Mouse (Mus musculus): ENCODE results near the gene Igtp. TPM values are rescaled to one million over a fixed set of nuclear protein-coding genes. Genes with fewer than 3 reads are reported as not detected.

Gene Igtp
- polyA plus RNA-seq, 1 experiment from 2014 or later, result 2.2 TPM

DNA sequence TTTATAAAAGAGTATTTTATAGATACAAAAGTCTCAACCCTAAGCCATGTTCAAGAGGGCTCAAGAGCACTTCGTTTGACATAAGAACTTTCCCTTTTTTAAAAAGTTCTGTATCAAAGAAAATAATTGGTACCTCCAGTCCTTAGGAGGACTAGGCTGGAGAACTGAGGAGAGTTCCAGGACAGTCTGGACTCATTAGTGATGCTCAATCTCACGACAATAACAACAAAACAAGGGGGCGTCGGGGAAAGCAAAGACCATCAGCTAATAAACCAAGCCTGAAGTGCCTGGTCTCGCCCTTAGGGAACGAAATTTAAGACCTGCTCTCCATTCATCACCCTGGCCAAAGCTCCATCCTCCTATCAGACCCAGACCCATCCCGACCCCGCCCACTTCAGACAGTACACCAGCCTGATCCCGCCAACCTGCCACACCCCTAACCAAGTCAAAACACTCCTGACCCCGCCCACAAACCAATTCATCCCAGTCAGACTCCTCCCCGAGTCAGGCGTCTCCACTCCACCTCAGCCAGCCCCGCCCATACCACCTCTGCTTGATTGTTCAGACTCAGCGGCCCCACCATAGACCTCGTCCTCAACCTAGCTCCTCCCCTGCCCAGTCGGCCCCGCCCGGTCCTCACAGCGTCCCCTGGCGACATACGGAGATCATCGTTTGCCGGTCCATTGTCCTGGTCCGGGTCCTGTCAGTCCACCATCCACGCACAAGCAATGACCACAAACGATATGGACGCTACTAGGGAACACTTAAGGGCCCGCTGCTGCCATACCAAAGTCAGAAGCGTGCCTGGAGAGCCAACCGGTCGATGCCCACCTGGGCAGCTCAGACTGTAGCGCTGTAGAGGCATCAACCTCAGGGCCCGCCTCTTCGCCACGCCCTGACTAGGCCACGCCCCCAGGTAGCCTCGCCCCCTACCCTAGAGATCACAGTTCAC, 39.8 kb downstream of the Igtp start:
- H3K4me3 ChIP-seq (ENCODE audit: low read depth, low read length), result peak overlapping the region; percentile 39
- H3K9ac ChIP-seq (ENCODE audit: low read length), result peak overlapping the region; percentile 48; the same call in 1 of the 2 replicates
- H3K27me3 ChIP-seq (ENCODE audit: control insufficient read depth, insufficient read depth, low read length), result no peaks in the 10 kb centered on the region
- H3K4me2 ChIP-seq, result peak overlapping the region; percentile 61
- no peaks in the 10 kb centered on the region for H3K9me3 ChIP-seq (ENCODE audit: control insufficient read depth, low read length)
- 1% methylated on average over 37 of the region's 37 CpGs for WGBS
- peak; percentile 95 for DNase-seq (ENCODE audit: low spot score, missing footprints)
- no peaks in the 10 kb centered on the region for H3K4me1 ChIP-seq (ENCODE audit: control insufficient read depth, insufficient read depth, low read length)
- peak; percentile 87 for ATAC-seq (ENCODE audit: low FRiP score)
- no peak overlapping the region for H3K27ac ChIP-seq (ENCODE audit: low read depth, low read length)
- H3K36me3 ChIP-seq (ENCODE audit: control insufficient read depth, insufficient read depth, low read length), result no peaks in the 10 kb centered on the region

- Histone ChIP-seq H3K27me3 (ENCODE audit: control insufficient read depth, insufficient read depth, low read length) (no peaks in the 10 kb centered on the region), H3K4me1 (ENCODE audit: control insufficient read depth, insufficient read depth, low read length) (no peaks in the 10 kb centered on the region), H3K9me3 (ENCODE audit: control insufficient read depth, low read length) (no peaks in the 10 kb centered on the region), H3K27ac (ENCODE audit: low read depth, low read length) (no peak overlapping the region), H3K4me3 (ENCODE audit: low read depth, low read length) (no peak overlapping the region), H3K9ac (ENCODE audit: low read length) (no peak overlapping the region), H3K4me2 (no peak overlapping the region), H3K36me3 (ENCODE audit: control insufficient read depth, insufficient read depth, low read length) (no peaks in the 10 kb centered on the region)
- DNase-seq (ENCODE audit: low spot score, missing footprints) (no peak), ATAC-seq (ENCODE audit: low FRiP score) (no peak)
- WGBS, result 69% methylated on average over 4 of the region's 4 CpGs
Observed at GRCm38 (mm10) chr11:58247294-58247693, 47.9 kb downstream of the Igtp start.

- DNase-seq (ENCODE audit: low spot score, missing footprints) (no peak), ATAC-seq (ENCODE audit: low FRiP score) (no peak)
- Histone ChIP-seq H3K27me3 (ENCODE audit: control insufficient read depth, insufficient read depth, low read length) (no peaks in the 10 kb centered on the region), H3K36me3 (ENCODE audit: control insufficient read depth, insufficient read depth, low read length) (no peaks in the 10 kb centered on the region), H3K27ac (ENCODE audit: low read depth, low read length) (no peak overlapping the region), H3K4me3 (ENCODE audit: low read depth, low read length) (no peak overlapping the region), H3K9ac (ENCODE audit: low read length) (no peak overlapping the region), H3K4me2 (no peak overlapping the region), H3K4me1 (ENCODE audit: control insufficient read depth, insufficient read depth, low read length) (no peaks in the 10 kb centered on the region), H3K9me3 (ENCODE audit: control insufficient read depth, low read length) (no peaks in the 10 kb centered on the region)
- 82% methylated on average over 7 of the region's 7 CpGs for WGBS
Observed at GRCm38 (mm10) chr11:58249203-58249981, 50.0 kb downstream of the Igtp start.

- H3K27ac ChIP-seq (ENCODE audit: low read depth, low read length), result no peak overlapping the region
Observed at GRCm38 (mm10) chr11:58250550-58250949, 51.2 kb downstream of the Igtp start.

DNA sequence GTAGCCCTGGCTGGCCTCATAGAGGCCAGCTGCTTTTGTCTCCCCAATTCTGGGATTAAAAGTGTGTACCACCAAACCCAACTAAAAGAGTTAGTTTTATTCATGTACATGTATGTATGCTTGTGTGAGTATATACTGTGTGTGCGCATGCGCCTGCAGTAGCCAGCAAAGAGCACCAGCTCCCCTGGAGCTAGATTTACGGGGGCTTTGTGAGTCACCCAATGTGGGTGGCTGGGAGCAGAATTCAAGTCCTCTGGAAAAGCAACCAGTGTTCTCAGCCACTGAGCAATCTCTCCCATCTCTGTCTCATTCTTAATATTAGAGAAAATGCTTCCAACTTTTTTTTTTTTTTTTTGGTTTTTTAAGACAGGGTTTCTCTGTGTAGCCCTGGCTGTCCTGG, 55.1 kb downstream of the Igtp start:
- H3K27ac ChIP-seq (ENCODE audit: low read depth, low read length), result no peak overlapping the region
- H3K9ac ChIP-seq (ENCODE audit: low read length), result no peak overlapping the region
- no peak overlapping the region for H3K4me3 ChIP-seq (ENCODE audit: low read depth, low read length)
- H3K27me3 ChIP-seq (ENCODE audit: control insufficient read depth, insufficient read depth, low read length), result no peaks in the 10 kb centered on the region
- no peaks in the 10 kb centered on the region for H3K9me3 ChIP-seq (ENCODE audit: control insufficient read depth, low read length)
- ATAC-seq (ENCODE audit: low FRiP score), result no peak
- H3K4me1 ChIP-seq (ENCODE audit: control insufficient read depth, insufficient read depth, low read length), result no peaks in the 10 kb centered on the region
- no peaks in the 10 kb centered on the region for H3K36me3 ChIP-seq (ENCODE audit: control insufficient read depth, insufficient read depth, low read length)
- DNase-seq (ENCODE audit: low spot score, missing footprints), result no peak
- H3K4me2 ChIP-seq, result no peak overlapping the region
- WGBS, result 90% methylated on average over 3 of the region's 3 CpGs

More at GRCm38 (mm10) chr11:58250550-58250949, 51.2 kb downstream of the Igtp start:
- 69% methylated on average over 5 of the region's 5 CpGs for WGBS
- no peak for ATAC-seq (ENCODE audit: low FRiP score)
- DNase-seq (ENCODE audit: low spot score, missing footprints), result no peak
- Histone ChIP-seq H3K36me3 (ENCODE audit: control insufficient read depth, insufficient read depth, low read length) (no peaks in the 10 kb centered on the region), H3K4me3 (ENCODE audit: low read depth, low read length) (no peak overlapping the region), H3K4me1 (ENCODE audit: control insufficient read depth, insufficient read depth, low read length) (no peaks in the 10 kb centered on the region), H3K27me3 (ENCODE audit: control insufficient read depth, insufficient read depth, low read length) (no peaks in the 10 kb centered on the region), H3K9ac (ENCODE audit: low read length) (no peak overlapping the region), H3K9me3 (ENCODE audit: control insufficient read depth, low read length) (no peaks in the 10 kb centered on the region), H3K4me2 (no peak overlapping the region)

Other genes with a start within 250 kb of the Igtp start
- 13.9 and 14.0 TPM in 2 replicates for gene Larp1, start 190.5 kb upstream of the Igtp start, polyA plus RNA-seq (2014; fragmentation: Nextera tagmentation; extraction: Ambion mirVana)
- gene Gm12248, start 106.4 kb upstream of the Igtp start, polyA plus RNA-seq (2014; fragmentation: Nextera tagmentation; extraction: Ambion mirVana), result not detected in 2 replicates
- gene Cnot8, start 95.4 kb upstream of the Igtp start, polyA plus RNA-seq (2014; fragmentation: Nextera tagmentation; extraction: Ambion mirVana), result 110 and 113 TPM in 2 replicates
- gene Gemin5, start 31.0 kb upstream of the Igtp start, polyA plus RNA-seq (2014; fragmentation: Nextera tagmentation; extraction: Ambion mirVana), result 20.3 and 22.6 TPM in 2 replicates
- 124 and 130 TPM in 2 replicates for gene Mrpl22, start 27.9 kb upstream of the Igtp start, polyA plus RNA-seq (2014; fragmentation: Nextera tagmentation; extraction: Ambion mirVana)
- 0.51 and 0.81 TPM in 2 replicates for gene Irgm2, start 62 bp downstream of the Igtp start, polyA plus RNA-seq (2014; fragmentation: Nextera tagmentation; extraction: Ambion mirVana)
- gene 4930438A08Rik, start 75.2 kb downstream of the Igtp start, polyA plus RNA-seq (2014; fragmentation: Nextera tagmentation; extraction: Ambion mirVana), result not detected in 2 replicates
- gene Zfp692, start 107.5 kb downstream of the Igtp start, polyA plus RNA-seq (2014; fragmentation: Nextera tagmentation; extraction: Ambion mirVana), result 13.2 and 13.4 TPM in 2 replicates
- 22.8 and 22.9 TPM in 2 replicates for gene Zfp672, start 130.8 kb downstream of the Igtp start, polyA plus RNA-seq (2014; fragmentation: Nextera tagmentation; extraction: Ambion mirVana)
- 26.8 and 34.2 TPM in 2 replicates for gene Sh3bp5l, start 131.2 kb downstream of the Igtp start, polyA plus RNA-seq (2014; fragmentation: Nextera tagmentation; extraction: Ambion mirVana)
- gene Lypd8, start 179.5 kb downstream of the Igtp start, polyA plus RNA-seq (2014; fragmentation: Nextera tagmentation; extraction: Ambion mirVana), result not detected in 2 replicates
- not detected in 2 replicates for gene 1810065E05Rik, start 221.6 kb downstream of the Igtp start, polyA plus RNA-seq (2014; fragmentation: Nextera tagmentation; extraction: Ambion mirVana)
- gene Gm12253, start 233.0 kb downstream of the Igtp start, polyA plus RNA-seq (2014; fragmentation: Nextera tagmentation; extraction: Ambion mirVana), result not detected in 2 replicates